Mouse (Mus musculus): ENCODE results near the gene Ehd4. TPM values are rescaled to one million over a fixed set of nuclear protein-coding genes. Genes with fewer than 3 reads are reported as not detected.
A peak's percentile ranks its signal among the peaks of the same experiment; 100 is the strongest.

The Ehd4 gene
- polyA plus RNA-seq, 1 experiment, result 55.8 TPM

- Histone ChIP-seq H3K4me1 (peaks cover 64% of the 10 kb centered on the region), H3K36me3 (replicated peaks; ENCODE audit: low read length) (peaks cover 86% of the 10 kb centered on the region), H3K9me3 (0 out of 2 replicates have a peak, but pooled peaks cover 3% of the 10 kb centered on the region), H3K27me3 (replicated peaks) (no peaks in the 10 kb centered on the region), H3K4me3 (replicated peaks) (no peak overlapping the region)
- TF ChIP-seq FLI1 (IDR thresholded peaks at IDR 0.05; ENCODE audit: low read length) (no peak), GATA1 (IDR thresholded peaks at IDR 0.05; ENCODE audit: borderline replicate concordance, low read length) (no peak)
Observed at GRCm38 (mm10) chr2:120090979-120091378, 63.4 kb downstream of the Ehd4 start.

- Histone ChIP-seq H3K4me3 (replicated peaks) (no peak overlapping the region), H3K27me3 (replicated peaks) (no peaks in the 10 kb centered on the region), H3K9me3 (0 out of 2 replicates have a peak, but pooled peaks cover 3% of the 10 kb centered on the region), H3K36me3 (replicated peaks; ENCODE audit: low read length) (peaks cover 76% of the 10 kb centered on the region), H3K4me1 (peaks cover 54% of the 10 kb centered on the region)
- TF ChIP-seq FLI1 (IDR thresholded peaks at IDR 0.05; ENCODE audit: low read length), result no peak
- TF ChIP-seq GATA1 (IDR thresholded peaks at IDR 0.05; ENCODE audit: borderline replicate concordance, low read length), result no peak
Observed at GRCm38 (mm10) chr2:120087897-120088296, 66.5 kb downstream of the Ehd4 start.

GRCm38 (mm10) chr2:120087391-120087790 lies 67.0 kb downstream of the Ehd4 start:
- H3K27me3 ChIP-seq (replicated peaks), result no peaks in the 10 kb centered on the region
- H3K36me3 ChIP-seq (replicated peaks; ENCODE audit: low read length), result peaks cover 74% of the 10 kb centered on the region
- TF ChIP-seq GATA1 (IDR thresholded peaks at IDR 0.05; ENCODE audit: borderline replicate concordance, low read length) (no peak), FLI1 (IDR thresholded peaks at IDR 0.05; ENCODE audit: low read length) (no peak)
- 0 out of 2 replicates have a peak, but pooled peaks cover 3% of the 10 kb centered on the region for H3K9me3 ChIP-seq
- no peak overlapping the region for H3K4me3 ChIP-seq (replicated peaks)
- peaks cover 49% of the 10 kb centered on the region for H3K4me1 ChIP-seq

DNA sequence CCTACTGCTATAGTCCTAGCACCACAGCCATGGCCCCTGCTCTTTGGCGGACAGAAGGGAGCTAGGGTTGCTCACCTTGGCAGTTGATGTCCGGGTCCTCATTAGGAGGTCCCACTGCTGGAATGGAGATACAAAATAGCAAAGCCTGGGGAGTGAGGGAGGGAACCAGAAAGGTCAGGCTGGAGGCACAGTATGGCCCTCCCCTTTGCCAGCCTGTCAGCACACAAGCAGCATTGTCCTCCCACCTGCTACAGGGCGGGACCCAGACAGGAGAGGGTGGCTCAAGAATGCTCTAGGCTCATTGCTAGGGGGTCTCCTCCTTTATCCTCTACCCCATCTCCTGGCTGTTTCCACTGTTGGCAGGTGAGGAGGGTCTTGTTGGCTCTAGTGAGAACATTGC lies 68.4 kb downstream of the Ehd4 start:
- no peak for TF ChIP-seq FLI1 (IDR thresholded peaks at IDR 0.05; ENCODE audit: low read length)
- no peak for TF ChIP-seq GATA1 (IDR thresholded peaks at IDR 0.05; ENCODE audit: borderline replicate concordance, low read length)
- Histone ChIP-seq H3K36me3 (replicated peaks; ENCODE audit: low read length) (peaks cover 62% of the 10 kb centered on the region), H3K4me1 (peaks cover 41% of the 10 kb centered on the region), H3K9me3 (peaks cover 9% of the 10 kb centered on the region; the same call in 1 of the 2 replicates), H3K4me3 (replicated peaks) (no peak overlapping the region), H3K27me3 (replicated peaks) (peaks cover 4% of the 10 kb centered on the region)

DNA sequence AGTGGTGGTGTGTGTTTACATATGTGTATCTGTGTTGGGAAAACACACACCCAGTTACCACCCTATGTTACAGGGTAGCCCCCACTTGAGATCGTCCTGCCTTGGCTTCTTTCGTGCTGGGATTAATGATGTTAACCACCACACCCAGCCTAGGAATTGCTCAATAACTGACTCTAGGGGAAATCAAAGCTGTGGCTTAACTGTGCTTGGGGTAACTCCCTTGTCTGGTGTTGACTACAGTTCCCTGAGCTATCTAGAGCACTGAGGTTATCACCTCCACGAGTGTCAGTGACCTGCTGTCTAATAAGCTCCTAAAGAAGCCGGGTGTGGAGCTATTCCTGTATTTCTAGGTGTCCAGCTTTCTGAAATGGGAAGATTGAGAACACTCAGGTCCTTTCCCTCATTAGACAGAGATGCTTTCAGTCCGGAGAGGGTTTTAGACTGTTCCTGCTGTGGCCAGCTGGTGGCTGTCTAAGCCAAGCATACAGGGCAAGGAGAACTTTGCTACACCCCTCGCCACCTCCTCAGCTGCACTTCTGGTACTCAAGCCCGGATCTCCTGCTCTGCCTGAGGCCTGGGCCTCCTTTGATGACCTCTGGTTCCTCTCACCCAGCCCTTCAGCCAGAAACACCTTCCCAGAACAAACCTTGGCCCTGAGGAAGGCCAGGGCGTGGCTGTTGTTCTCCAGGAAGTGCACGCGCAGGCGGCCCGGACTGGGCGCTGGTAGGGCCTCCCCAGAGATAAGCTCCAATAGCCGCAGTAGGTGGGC lies 69.6 kb downstream of the Ehd4 start:
- H3K36me3 ChIP-seq (replicated peaks; ENCODE audit: low read length), result peaks cover 49% of the 10 kb centered on the region
- TF ChIP-seq GATA1 (IDR thresholded peaks at IDR 0.05; ENCODE audit: borderline replicate concordance, low read length), result no peak
- no peak for TF ChIP-seq FLI1 (IDR thresholded peaks at IDR 0.05; ENCODE audit: low read length)
- H3K4me3 ChIP-seq (replicated peaks), result no peak overlapping the region
- H3K4me1 ChIP-seq, result peaks cover 33% of the 10 kb centered on the region
- H3K27me3 ChIP-seq (replicated peaks), result peaks cover 14% of the 10 kb centered on the region
- peaks cover 9% of the 10 kb centered on the region; the same call in 1 of the 2 replicates for H3K9me3 ChIP-seq

- H3K9me3 ChIP-seq, result peaks cover 8% of the 10 kb centered on the region; the same call in 1 of the 2 replicates
- H3K36me3 ChIP-seq (replicated peaks; ENCODE audit: low read length), result peaks cover 26% of the 10 kb centered on the region
- H3K4me3 ChIP-seq (replicated peaks), result no peak overlapping the region
- TF ChIP-seq GATA1 (IDR thresholded peaks at IDR 0.05; ENCODE audit: borderline replicate concordance, low read length), result no peak
- no peak for TF ChIP-seq FLI1 (IDR thresholded peaks at IDR 0.05; ENCODE audit: low read length)
- H3K4me1 ChIP-seq, result peaks cover 29% of the 10 kb centered on the region
- peaks cover 29% of the 10 kb centered on the region for H3K27me3 ChIP-seq (replicated peaks)
Observed at GRCm38 (mm10) chr2:120082416-120082815, 72.0 kb downstream of the Ehd4 start.

DNA sequence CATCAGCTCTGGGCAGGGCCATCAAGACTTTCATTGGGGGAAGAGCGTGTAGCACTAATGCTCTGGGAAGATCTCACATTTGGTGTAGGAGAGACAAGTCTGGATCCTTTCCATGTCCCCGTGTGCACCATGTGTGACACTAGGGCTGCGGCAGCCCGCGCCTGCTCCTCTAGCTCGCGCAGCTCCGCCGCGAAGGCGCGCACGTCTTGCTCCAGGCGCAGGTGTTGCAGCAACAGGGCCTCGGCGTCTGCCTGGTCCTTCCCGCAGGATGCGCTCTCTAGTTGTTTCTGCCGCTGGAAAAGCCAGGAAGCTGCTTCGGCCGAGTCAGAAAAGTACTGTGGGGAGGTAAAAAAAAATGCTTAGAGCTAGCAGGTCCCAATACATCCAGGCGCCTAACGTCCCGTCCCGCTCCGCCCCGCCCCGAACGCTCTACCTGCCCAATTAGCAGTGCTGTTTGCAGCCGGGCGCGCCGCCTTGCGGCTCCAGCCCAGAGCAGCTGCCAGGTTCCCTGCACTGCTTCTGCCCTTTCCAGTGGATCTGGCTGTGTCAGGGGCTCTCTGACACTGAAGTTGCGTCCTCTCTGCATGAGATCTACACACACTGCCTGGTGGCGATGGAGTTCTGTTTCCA lies 78.2 kb downstream of the Ehd4 start:
- TF ChIP-seq FLI1 (IDR thresholded peaks at IDR 0.05; ENCODE audit: low read length), result no peak
- TF ChIP-seq GATA1 (IDR thresholded peaks at IDR 0.05; ENCODE audit: borderline replicate concordance, low read length), result no peak
- Histone ChIP-seq H3K36me3 (replicated peaks; ENCODE audit: low read length) (no peaks in the 10 kb centered on the region), H3K4me3 (replicated peaks) (peak overlapping the region; percentile 62), H3K27me3 (replicated peaks) (peaks cover 79% of the 10 kb centered on the region), H3K9me3 (no peaks in the 10 kb centered on the region), H3K4me1 (peaks cover 15% of the 10 kb centered on the region)

DNA sequence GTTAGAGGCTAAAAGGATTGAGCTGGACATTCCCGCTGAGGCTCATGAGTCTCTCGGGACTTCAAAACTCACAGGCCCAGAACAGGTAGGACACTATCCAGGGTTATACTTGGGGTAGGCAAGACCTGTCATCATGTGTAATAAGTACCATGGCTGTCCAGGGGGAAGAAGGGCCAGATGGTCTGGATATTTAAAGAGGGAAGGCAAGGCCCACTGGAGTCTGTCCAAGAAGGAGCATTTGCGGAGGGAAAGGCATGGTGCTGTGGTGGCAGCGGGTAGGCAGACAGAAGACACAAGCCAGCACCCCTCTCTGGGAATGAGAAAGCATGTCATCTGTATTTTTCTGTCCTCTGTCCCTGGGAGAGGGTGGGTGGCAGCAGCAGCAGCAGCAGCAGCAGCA lies 80.3 kb downstream of the Ehd4 start:
- Histone ChIP-seq H3K4me1 (peaks cover 30% of the 10 kb centered on the region), H3K9me3 (no peaks in the 10 kb centered on the region)
- no peak for TF ChIP-seq GATA1 (IDR thresholded peaks at IDR 0.05; ENCODE audit: borderline replicate concordance, low read length)
- TF ChIP-seq FLI1 (IDR thresholded peaks at IDR 0.05; ENCODE audit: low read length), result no peak

DNA sequence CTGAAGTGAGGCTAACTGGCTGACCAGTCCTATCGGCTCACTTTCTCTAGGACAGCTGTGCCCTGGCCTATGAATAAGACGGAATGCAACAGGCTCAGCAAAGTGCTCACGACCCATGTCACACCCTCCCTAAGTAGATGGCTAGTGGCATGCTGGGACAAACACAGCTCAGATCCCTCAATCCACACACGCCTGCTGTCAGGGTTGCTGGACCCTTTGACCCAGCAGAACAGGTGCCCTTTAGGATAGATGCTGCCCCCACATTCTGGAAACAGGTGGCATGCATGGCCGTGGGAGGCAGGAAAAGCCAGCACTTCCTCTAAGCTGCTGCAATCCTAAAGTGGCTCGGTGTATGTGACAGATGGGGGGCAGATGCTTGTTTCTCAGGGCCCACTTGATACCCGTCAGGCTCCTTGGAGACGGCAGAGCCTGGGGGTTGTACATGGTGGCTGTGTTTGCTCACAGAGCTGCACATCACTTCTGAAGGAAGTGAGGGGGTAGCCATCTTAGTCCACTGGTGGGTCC lies 84.9 kb downstream of the Ehd4 start:
- Histone ChIP-seq H3K4me3 (replicated peaks) (peak overlapping the region; percentile 42), H3K9me3 (no peaks in the 10 kb centered on the region), H3K27me3 (replicated peaks) (peaks cover 77% of the 10 kb centered on the region), H3K36me3 (replicated peaks; ENCODE audit: low read length) (no peaks in the 10 kb centered on the region), H3K4me1 (peaks cover 19% of the 10 kb centered on the region)
- TF ChIP-seq FLI1 (IDR thresholded peaks at IDR 0.05; ENCODE audit: low read length) (no peak), GATA1 (IDR thresholded peaks at IDR 0.05; ENCODE audit: borderline replicate concordance, low read length) (no peak)

More for the DNA sequence above, 80.3 kb downstream of the Ehd4 start:
- Histone ChIP-seq H3K27me3 (replicated peaks) (peaks cover 73% of the 10 kb centered on the region), H3K4me3 (replicated peaks) (no peak overlapping the region), H3K36me3 (replicated peaks; ENCODE audit: low read length) (no peaks in the 10 kb centered on the region)

Measured in megakaryocyte, embryonic 14.5 days (primary cell).